Mouse (Mus musculus) layer of hippocampus, adult 2 months (tissue): Measurements from ENCODE around the gene Zfp383. TPM values are rescaled to one million over a fixed set of nuclear protein-coding genes. Genes with fewer than 3 reads are reported as not detected.

Experiments
- DNase-seq, 2 experiments: peaks; one replicate each; pipeline ENCODE4 v3.0.0; 2022; ENCODE audit warnings: low spot score in 2 of 2
- H3K27ac ChIP-seq: fragments of 200-600 bp; 2 replicates; pipeline ENCODE4 v1.8.1; 2022
- H3K4me3 ChIP-seq: fragments of 200-600 bp; 2 replicates; pipeline ENCODE4 v1.8.1; 2022; ENCODE audit warnings: mild to moderate bottlenecking
- CTCF ChIP-seq: fragments of 200-600 bp; conservative IDR thresholded peaks from 2 replicates; pipeline ENCODE4 v1.8.1; 2022; ENCODE audit warnings: antibody characterized with exemption, mild to moderate bottlenecking, moderate library complexity
- total RNA-seq, 2 experiments: library from RNA; stranded (reverse); gene quantifications; 2 replicates each; pipeline ENCODE4 v1.2.3; 2021

Zfp383 gene
- total RNA-seq, 2 experiments from 2014 or later = 8.4 to 9.1 TPM

- Histone ChIP-seq H3K4me3 (peak overlapping the region; percentile 76), H3K27ac (peak overlapping the region; percentile 98)
- DNase-seq = no peak
- TF ChIP-seq CTCF = no peak
These were observed 1.4 kb upstream of the Zfp383 start for GRCm38 (mm10) chr7:29906682-29907058.

- no peak for DNase-seq
- Histone ChIP-seq H3K27ac (peak overlapping the region; percentile 98), H3K4me3 (peak overlapping the region; percentile 76)
- no peak for TF ChIP-seq CTCF
These were observed 817 bp upstream of the Zfp383 start for GRCm38 (mm10) chr7:29907206-29907605.

DNA sequence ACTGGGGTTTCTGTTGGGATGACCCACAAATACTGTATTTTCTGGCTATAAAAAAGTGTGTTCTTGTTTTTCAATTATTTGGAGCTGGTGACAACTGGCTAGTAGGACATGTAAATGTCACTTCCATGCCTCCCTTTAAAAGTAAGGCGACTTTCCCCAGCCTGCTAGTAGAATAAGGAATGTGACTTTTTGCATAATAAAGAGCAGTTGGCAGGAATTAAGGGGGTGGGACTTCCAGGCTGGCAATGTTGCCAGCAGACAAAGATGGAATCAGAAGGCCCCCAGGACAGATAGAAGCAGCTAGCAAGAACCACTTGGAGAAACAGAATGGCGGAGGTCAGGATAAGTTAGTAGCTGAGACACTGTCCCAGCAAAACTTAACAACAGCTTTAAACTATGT lies 2.2 kb downstream of the Zfp383 start:
- H3K4me3 ChIP-seq = no peak overlapping the region
- H3K27ac ChIP-seq = no peak overlapping the region
- TF ChIP-seq CTCF = no peak
- no peak for DNase-seq

DNA sequence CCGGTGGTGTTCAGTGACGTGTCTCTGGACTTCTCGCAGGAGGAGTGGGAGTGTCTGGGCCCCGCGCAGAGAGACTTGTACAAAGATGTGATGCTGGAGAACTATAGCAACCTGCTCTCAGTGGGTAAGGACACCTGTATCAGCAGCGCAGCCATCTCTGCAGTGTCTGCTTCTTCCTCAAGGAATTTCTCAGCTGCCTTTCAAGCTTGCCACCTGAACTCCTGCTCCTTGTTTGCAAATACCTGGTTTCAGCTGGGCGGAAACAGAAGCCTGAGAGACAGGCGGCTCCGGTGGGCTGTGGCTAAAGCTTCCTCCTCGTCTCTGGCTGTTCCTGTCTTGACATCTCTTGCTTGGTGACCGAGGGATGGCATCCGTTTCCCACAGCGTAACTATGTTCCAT lies 4.1 kb downstream of the Zfp383 start:
- H3K27ac ChIP-seq = no peak overlapping the region
- no peak for DNase-seq
- no peak overlapping the region for H3K4me3 ChIP-seq
- no peak for TF ChIP-seq CTCF

DNA sequence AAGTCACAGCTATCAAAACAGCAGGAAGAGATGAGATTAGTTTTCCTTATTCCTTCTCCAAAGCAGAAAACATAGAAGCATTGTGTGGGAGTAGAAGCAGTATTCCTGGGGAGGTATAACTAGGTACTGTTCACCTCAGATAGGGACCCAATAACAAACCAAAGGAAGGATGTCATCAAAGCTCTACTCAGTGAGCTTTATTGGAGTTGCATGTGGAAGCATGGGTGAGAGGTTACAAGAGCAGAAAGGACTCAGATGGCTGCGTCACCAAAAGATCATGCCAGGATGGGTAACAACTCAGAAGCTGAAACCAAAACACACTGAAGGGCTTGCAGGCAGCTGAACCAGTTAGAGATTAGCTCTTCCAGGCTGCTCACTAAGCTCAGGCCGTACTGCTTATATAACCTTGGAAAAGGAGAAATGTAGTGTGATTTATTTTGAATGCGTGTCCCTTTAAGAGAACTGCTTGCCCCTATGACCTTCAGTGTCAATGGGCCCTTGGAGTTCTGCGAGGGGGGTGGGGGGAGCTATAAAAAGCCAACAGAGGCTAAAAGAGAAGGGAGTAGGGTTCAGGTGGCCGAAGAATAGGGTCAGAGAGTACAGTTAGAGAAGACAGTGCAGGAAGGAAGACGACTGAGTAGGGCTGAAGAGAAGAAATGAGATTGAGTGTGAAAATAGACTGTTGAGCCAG lies 9.5 kb downstream of the Zfp383 start:
- TF ChIP-seq CTCF = no peak
- no peak for DNase-seq
- Histone ChIP-seq H3K4me3 (no peak overlapping the region), H3K27ac (no peak overlapping the region)

GRCm38 (mm10) chr7:29918062-29918453 lies 10.0 kb downstream of the Zfp383 start:
- Histone ChIP-seq H3K27ac (no peak overlapping the region), H3K4me3 (no peak overlapping the region)
- TF ChIP-seq CTCF = no peak
- no peak for DNase-seq

DNA sequence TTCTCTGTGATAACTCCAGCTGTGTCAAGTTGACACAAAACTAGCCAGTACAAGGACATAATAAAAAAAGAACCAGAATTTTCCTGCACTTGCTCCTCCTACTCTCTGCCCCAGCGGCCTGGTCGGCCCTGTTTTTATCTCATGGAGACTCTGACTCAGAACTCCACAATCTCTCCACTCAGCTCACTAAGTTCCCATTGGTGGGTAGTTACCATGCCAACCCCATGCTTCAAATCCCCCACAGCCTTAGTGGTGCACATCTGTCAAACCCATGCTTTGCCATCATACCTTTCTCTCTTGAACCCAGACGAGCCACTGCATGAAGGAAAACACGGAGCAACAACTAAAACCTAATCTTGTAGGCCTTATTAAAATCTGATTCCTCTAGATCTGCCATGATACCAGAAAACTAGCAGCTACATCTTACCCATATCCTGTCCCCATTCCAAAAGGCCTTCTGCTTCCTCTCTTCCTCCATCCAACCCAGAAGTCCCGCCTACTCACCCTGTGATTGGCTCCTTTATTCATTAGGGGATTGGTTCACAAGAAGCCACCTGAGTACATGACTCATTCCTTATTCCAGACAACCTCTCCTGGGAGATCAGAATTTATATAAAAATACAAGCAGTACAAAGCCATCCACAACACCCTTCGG lies 13.5 kb downstream of the Zfp383 start:
- no peak for TF ChIP-seq CTCF
- no peak for DNase-seq
- no peak overlapping the region for H3K4me3 ChIP-seq
- H3K27ac ChIP-seq = no peak overlapping the region

- Histone ChIP-seq H3K27ac (no peak overlapping the region), H3K4me3 (no peak overlapping the region)
- TF ChIP-seq CTCF = no peak
- DNase-seq = no peak
These were observed 14.8 kb downstream of the Zfp383 start for GRCm38 (mm10) chr7:29922780-29923179.

DNA sequence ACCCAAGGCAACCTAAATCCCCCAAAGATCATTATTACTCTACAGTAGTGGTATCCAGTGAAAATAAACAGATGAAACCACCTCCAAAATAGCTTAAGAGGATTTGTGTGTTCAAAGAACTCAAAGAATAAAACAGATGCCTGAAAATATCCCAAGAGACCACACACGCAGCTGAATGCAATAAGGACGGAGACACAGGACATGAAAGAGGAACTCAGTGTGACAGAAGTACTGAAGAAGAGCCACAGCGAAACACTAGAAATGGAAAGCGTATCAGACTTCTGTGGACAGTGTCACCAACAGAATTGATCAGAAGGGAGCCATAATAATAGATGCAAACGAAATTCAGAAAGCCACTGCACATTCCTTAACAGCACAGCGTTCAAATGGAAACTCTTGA lies 30.8 kb downstream of the Zfp383 start:
- Histone ChIP-seq H3K27ac (no peak overlapping the region), H3K4me3 (no peak overlapping the region)
- no peak for DNase-seq
- TF ChIP-seq CTCF = no peak

DNA sequence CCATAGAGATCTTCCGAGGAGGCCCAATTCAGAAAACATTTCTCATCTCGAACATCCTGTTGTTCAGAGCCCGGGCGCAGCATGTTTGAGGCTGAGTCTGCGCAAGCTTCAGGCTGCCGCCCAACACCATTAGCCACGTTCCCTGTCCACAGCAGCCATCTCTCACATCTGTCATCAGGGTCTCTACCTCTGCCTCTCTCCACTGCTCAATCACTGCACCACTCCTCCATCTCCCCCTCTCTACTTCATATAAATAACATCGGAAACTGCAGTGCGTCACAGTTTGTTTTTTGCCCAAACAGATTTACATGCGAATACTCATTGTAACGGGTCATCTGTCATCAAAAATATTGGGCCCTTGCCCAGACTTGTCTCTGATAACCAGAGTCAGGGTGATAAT lies 33.0 kb downstream of the Zfp383 start:
- no peak for TF ChIP-seq CTCF
- DNase-seq = no peak
- no peak overlapping the region for H3K27ac ChIP-seq
- H3K4me3 ChIP-seq = no peak overlapping the region

GRCm38 (mm10) chr7:29942740-29943139 lies 34.7 kb downstream of the Zfp383 start:
- DNase-seq = no peak
- Histone ChIP-seq H3K4me3 (no peak overlapping the region), H3K27ac (peak overlapping the region; percentile 73; the same call in 1 of the 2 replicates)
- no peak for TF ChIP-seq CTCF

DNA sequence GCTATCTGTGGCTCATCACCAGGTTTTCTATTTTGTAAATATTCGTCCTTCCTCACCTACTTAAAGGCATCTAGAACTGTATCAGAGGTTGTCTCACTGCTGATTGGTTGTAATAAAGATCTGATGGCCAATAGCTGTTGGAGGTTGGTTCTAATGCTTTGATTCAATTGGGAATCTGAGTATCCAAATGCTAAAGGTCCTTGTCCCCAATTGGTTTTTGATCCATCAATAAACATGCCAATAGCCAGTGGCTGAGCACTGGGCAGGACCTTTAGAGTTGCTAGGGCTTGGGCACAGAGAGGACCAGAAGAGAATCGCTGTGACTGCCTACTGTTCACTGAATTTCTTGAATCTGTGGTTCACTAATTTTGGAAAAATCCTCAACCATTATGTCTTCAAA lies 35.7 kb downstream of the Zfp383 start:
- no peak for TF ChIP-seq CTCF
- H3K27ac ChIP-seq = peak overlapping the region; percentile 73
- no peak for DNase-seq

DNA sequence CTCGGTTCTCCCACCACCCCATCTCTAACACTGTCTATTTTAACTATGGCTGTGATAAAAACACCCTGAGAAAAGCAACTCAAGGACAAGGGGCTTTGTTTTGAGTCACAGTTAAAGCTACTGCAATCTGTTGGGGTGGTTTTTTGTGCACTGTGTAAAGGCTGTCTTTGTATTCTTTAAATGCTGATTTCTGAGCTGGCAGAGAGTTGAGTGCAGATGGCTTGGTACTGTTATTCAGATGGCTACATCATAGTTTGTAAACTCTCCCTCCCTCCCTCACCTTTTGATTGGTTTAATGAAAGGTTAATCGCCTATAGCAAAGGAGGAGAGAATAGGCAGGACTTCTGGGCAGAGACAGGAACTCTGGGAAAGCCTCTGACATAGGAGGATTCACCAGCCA lies 36.2 kb downstream of the Zfp383 start:
- H3K4me3 ChIP-seq = no peak overlapping the region
- H3K27ac ChIP-seq = peak overlapping the region; percentile 73
- no peak for TF ChIP-seq CTCF
- DNase-seq = peak; percentile 38 to 49

More for the DNA sequence above, 35.7 kb downstream of the Zfp383 start:
- no peak overlapping the region for H3K4me3 ChIP-seq

GRCm38 (mm10) chr7:29953086-29953485 lies 45.1 kb downstream of the Zfp383 start:
- Histone ChIP-seq H3K4me3 (peak overlapping the region; percentile 94), H3K27ac (peak overlapping the region; percentile 94)
- TF ChIP-seq CTCF = no peak
- DNase-seq = no peak
